Mouse (Mus musculus): ENCODE data around the gene Adprhl1.

DNA sequence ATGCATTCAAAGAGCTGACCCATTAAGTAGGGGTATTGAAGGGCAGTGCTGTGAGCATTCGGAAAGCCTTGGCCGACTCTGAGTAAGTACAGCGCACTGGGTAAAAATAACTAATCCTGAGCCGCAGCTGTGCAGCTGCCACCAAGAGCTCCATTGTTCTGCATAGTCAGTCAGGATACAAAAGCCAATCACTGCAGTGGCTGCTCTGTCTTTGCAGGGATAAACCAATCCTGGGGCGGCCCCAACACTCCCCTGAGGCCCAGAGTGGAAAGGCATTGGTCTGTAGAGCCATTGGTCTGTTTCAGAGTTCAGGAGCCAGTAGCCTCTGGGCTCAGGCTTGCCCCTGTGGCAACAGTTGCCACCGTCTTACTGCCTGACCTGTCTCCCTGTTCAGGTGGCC is 27.7 kb downstream of the Adprhl1 start:
- no peak for TF ChIP-seq CTCF (IDR thresholded peaks at IDR 0.05; ENCODE audit: borderline replicate concordance, extremely low read depth, insufficient read depth, insufficient read length)
- TF ChIP-seq POLR2A (IDR thresholded peaks at IDR 0.05; ENCODE audit: borderline replicate concordance, extremely low read depth, insufficient read depth, insufficient read length, poor library complexity, severe bottlenecking), result no peak
